Comparison of ENCODE assay signal across 23 mouse cellular contexts in the genomic region with DNA sequence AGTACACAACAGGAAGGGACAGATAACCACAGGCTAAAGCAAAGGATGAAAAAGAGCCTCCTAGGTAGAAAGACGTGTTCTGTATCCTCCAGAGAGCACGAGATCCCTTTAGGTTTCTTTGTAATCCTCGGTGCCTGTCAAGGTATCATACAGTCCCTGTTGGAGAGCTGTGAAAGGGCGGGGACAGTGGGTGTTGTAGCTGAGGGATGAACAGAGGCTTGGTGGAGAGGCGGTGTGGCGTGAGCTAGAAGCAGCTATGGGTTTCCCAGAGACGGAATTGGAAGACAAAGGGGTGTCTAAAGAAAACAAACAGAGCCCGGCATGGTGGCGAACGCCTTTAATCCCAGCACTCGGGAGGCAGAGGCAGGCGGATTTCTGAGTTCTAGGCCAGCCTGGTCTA. TPM values are rescaled to one million over a fixed set of nuclear protein-coding genes. Genes with fewer than 3 reads are reported as not detected.
DNase-seq lines count a peak whose midpoint lies in the region; ATAC-seq lines count a peak whose summit lies in the region.
"Had no signal": no experiment of that assay in that cellular context is flagged by ENCODE, and none has a peak within 500 bp of the region (broad histone marks: within the 10 kb centered on the region; RNA-seq: fewer than 3 reads in every experiment).

No protein-coding gene starts in this region.

- H3K9me3 ChIP-seq in liver, embryonic 12.5 days (replicated peaks): no peaks in the 10 kb centered on the region
- H3K9me3 ChIP-seq in liver, embryonic 11.5 days (ENCODE audit: control insufficient read depth, low read length): no peaks in the 10 kb centered on the region
- H3K9me3 ChIP-seq: embryonic facial prominence, embryonic 10.5 days; embryonic facial prominence, embryonic 12.5 days; forebrain, embryonic 13.5 days; forebrain, embryonic 15.5 days; G1E had no signal

- no peak overlapping the region for H3K4me2 ChIP-seq in liver, embryonic 12.5 days
- H3K4me2 ChIP-seq in liver, embryonic 11.5 days: no peak overlapping the region
- H3K4me2 ChIP-seq: embryonic facial prominence, embryonic 12.5 days; forebrain, embryonic 13.5 days; forebrain, embryonic 15.5 days had no signal

- WGBS in liver, embryonic 12.5 days (ENCODE audit: insufficient replicate concordance): 75% methylated on average over 12 of the region's 12 CpGs
- WGBS in liver, embryonic 11.5 days: 83% methylated on average over 12 of the region's 12 CpGs

- 0 out of 2 replicates have a peak overlapping the region, but pooled peaks have one; percentile 0 for H3K27ac ChIP-seq in liver, embryonic 12.5 days
- H3K27ac ChIP-seq in liver, embryonic 11.5 days (ENCODE audit: low read depth, low read length): no peak overlapping the region
- H3K27ac ChIP-seq: embryonic facial prominence, embryonic 10.5 days; embryonic facial prominence, embryonic 12.5 days; forebrain, embryonic 13.5 days; forebrain, embryonic 15.5 days had no signal

- H3K4me3 ChIP-seq in liver, embryonic 12.5 days: no peak overlapping the region
- no peak overlapping the region for H3K4me3 ChIP-seq in liver, embryonic 11.5 days (ENCODE audit: low read depth, low read length)
- H3K4me3 ChIP-seq: embryonic facial prominence, embryonic 10.5 days; embryonic facial prominence, embryonic 12.5 days; forebrain, embryonic 13.5 days; forebrain, embryonic 15.5 days had no signal

- peaks cover 59% of the 10 kb centered on the region for H3K4me1 ChIP-seq in liver, embryonic 12.5 days
- H3K4me1 ChIP-seq in liver, embryonic 11.5 days (replicated peaks; ENCODE audit: control insufficient read depth, insufficient read depth, low read length): peaks cover 16% of the 10 kb centered on the region
- H3K4me1 ChIP-seq: forebrain, embryonic 13.5 days; forebrain, embryonic 15.5 days had no signal

- peak; percentile 41 for DNase-seq in heart, adult 11 months
- DNase-seq in heart, postnatal 36 days: no peak
- DNase-seq in liver, embryonic 11.5 days (ENCODE audit: low spot score): no peak
- peak; percentile 65 for DNase-seq in ZHBTc4 (ENCODE audit: low read depth, low spot score)
- DNase-seq in kidney, adult 9 months: no peak
- DNase-seq: adrenal gland, adult 8-10 months; adrenal gland, postnatal 14 days; adrenal gland, postnatal 36 days; B cell, adult 2 months; cerebellum, adult 11-12 months; cerebellum, adult 2 months; cerebellum, adult 9-10 months; cerebellum, postnatal 10 days; cerebellum, postnatal 25 days; forebrain, postnatal 0 days had no signal

- ATAC-seq in liver, embryonic 12.5 days: peak; percentile 50
- ATAC-seq in liver, embryonic 11.5 days (replicated peaks; ENCODE audit: low FRiP score): no peak
- ATAC-seq: activated CD4-positive, CD25-positive, alpha-beta regulatory T cell, adult 4 months; forebrain, embryonic 13.5 days; forebrain, embryonic 15.5 days; forebrain, postnatal 0 days; Patski had no signal

- no peaks in the 10 kb centered on the region for H3K36me3 ChIP-seq in liver, embryonic 12.5 days
- no peaks in the 10 kb centered on the region for H3K36me3 ChIP-seq in liver, embryonic 11.5 days (ENCODE audit: control insufficient read depth, insufficient read depth, low read length)
- H3K36me3 ChIP-seq: embryonic facial prominence, embryonic 10.5 days; embryonic facial prominence, embryonic 12.5 days; forebrain, embryonic 15.5 days; G1E had no signal

- intact Hi-C loops in heart, postnatal 36 days (cut with DNase I): no loop called here

- H3K27me3 ChIP-seq in liver, embryonic 12.5 days (replicated peaks): no peaks in the 10 kb centered on the region
- no peaks in the 10 kb centered on the region for H3K27me3 ChIP-seq in liver, embryonic 11.5 days (replicated peaks; ENCODE audit: control insufficient read depth, insufficient read depth, low read length)
- H3K27me3 ChIP-seq: embryonic facial prominence, embryonic 12.5 days; forebrain, embryonic 13.5 days; forebrain, embryonic 15.5 days; Patski had no signal

- no peak overlapping the region for H3K9ac ChIP-seq in liver, embryonic 12.5 days
- H3K9ac ChIP-seq in liver, embryonic 11.5 days (ENCODE audit: low read depth, low read length): no peak overlapping the region
- H3K9ac ChIP-seq: embryonic facial prominence, embryonic 12.5 days; forebrain, embryonic 13.5 days; forebrain, embryonic 15.5 days; forebrain, postnatal 0 days had no signal

RNA-seq across cellular contexts. Expression of a gene that starts 51.2 kb away (rescaled TPM):
- total RNA-seq in heart, postnatal 36 days (2021): 10 to 100 TPM; 23.4 to 25.7 TPM
- polyA plus RNA-seq in liver, embryonic 12.5 days (2016; fragmentation: Nextera tagmentation; extraction: Ambion mirVana): 88.3 and 96.9 TPM in 2 replicates
- 27.9 and 31.1 TPM in 2 replicates for polyA plus RNA-seq in liver, embryonic 11.5 days (2014; fragmentation: Nextera tagmentation; extraction: Ambion mirVana)

Comparison
In these comparisons a context has a peak if more than half of its experiments do, and no peak if none do; other contexts are left out.
1. DNase-seq: peak in heart, adult 11 months (single experiment) and ZHBTc4 (single experiment); none in heart, postnatal 36 days (0 of 2), liver, embryonic 11.5 days (single experiment) and kidney, adult 9 months (single experiment).